Comparison of ENCODE assay signal across 23 mouse cellular contexts in genomic region chr2:110737981-110738380, GRCm38 (mm10). TPM values are rescaled to one million over a fixed set of nuclear protein-coding genes. Genes with fewer than 3 reads are reported as not detected.
"Had no signal": no experiment of that assay in that cellular context is flagged by ENCODE, and none has a peak within 500 bp of the region (broad histone marks: within the 10 kb centered on the region; RNA-seq: fewer than 3 reads in every experiment).

No protein-coding gene starts in this region.

- H3K9me3 ChIP-seq: lung, embryonic 15.5 days; megakaryocyte, embryonic 14.5 days; midbrain, embryonic 13.5 days; midbrain, embryonic 15.5 days; neural tube, embryonic 12.5 days had no signal

- H3K27me3 ChIP-seq: lung, embryonic 15.5 days; megakaryocyte, embryonic 14.5 days; midbrain, embryonic 13.5 days; midbrain, embryonic 15.5 days; neural tube, embryonic 12.5 days had no signal

- H3K27ac ChIP-seq: lung, embryonic 15.5 days; macrophage; midbrain, embryonic 13.5 days; midbrain, embryonic 15.5 days; neural tube, embryonic 12.5 days had no signal

- H3K4me1 ChIP-seq: lung, embryonic 15.5 days; megakaryocyte, embryonic 14.5 days; midbrain, embryonic 15.5 days; neural tube, embryonic 12.5 days had no signal

- H3K9ac ChIP-seq: lung, embryonic 15.5 days; midbrain, embryonic 13.5 days; midbrain, embryonic 15.5 days; neural tube, embryonic 12.5 days had no signal

- H3K4me3 ChIP-seq: lung, embryonic 15.5 days; megakaryocyte, embryonic 14.5 days; midbrain, embryonic 13.5 days; midbrain, embryonic 15.5 days; neural tube, embryonic 12.5 days had no signal

- ATAC-seq: lung, postnatal 0 days; midbrain, embryonic 13.5 days; midbrain, embryonic 15.5 days had no signal

- DNase-seq: lung, adult 2 months; lung, postnatal 14 days; lung, postnatal 36 days; right cerebral cortex, postnatal 14 days; right cerebral cortex, postnatal 4 days; spleen, adult 18-20 months; thymus, adult 18-20 months; thymus, postnatal 14 days; thymus, postnatal 36 days had no signal

- H3K36me3 ChIP-seq: lung, embryonic 15.5 days; midbrain, embryonic 13.5 days; midbrain, embryonic 15.5 days; neural tube, embryonic 12.5 days had no signal

- H3K4me2 ChIP-seq: lung, embryonic 15.5 days; midbrain, embryonic 11.5 days; midbrain, embryonic 13.5 days; midbrain, embryonic 15.5 days; neural tube, embryonic 12.5 days had no signal

RNA-seq across cellular contexts. Expression of gene Muc15, which starts 16.8 kb away (rescaled TPM):
- total RNA-seq: megakaryocyte progenitor cell, adult 5-6 weeks; monocyte, adult 5-6 weeks; neutrophil, adult 5-6 weeks had no signal
- polyA plus RNA-seq: lung, embryonic 15.5 days; lung, postnatal 0 days; macrophage; neural tube, embryonic 12.5 days; neural tube, embryonic 14.5 days; small intestine, adult 2 months; stomach, embryonic 14.5 days had no signal
